Mouse (Mus musculus): ENCODE measurements around the gene Cyb561d2. TPM values are rescaled to one million over a fixed set of nuclear protein-coding genes. Genes with fewer than 3 reads are reported as not detected.
A peak's percentile ranks its signal among the peaks of the same experiment; 100 is the strongest.
"Not testable (repeated sequence)": the region's sequence is repeated elsewhere in the genome, so short reads cannot be mapped to it uniquely, and the experiment has no call there.

The Cyb561d2 gene
- polyA plus RNA-seq, 1 experiment from 2014 or later = 21.9 TPM

DNA sequence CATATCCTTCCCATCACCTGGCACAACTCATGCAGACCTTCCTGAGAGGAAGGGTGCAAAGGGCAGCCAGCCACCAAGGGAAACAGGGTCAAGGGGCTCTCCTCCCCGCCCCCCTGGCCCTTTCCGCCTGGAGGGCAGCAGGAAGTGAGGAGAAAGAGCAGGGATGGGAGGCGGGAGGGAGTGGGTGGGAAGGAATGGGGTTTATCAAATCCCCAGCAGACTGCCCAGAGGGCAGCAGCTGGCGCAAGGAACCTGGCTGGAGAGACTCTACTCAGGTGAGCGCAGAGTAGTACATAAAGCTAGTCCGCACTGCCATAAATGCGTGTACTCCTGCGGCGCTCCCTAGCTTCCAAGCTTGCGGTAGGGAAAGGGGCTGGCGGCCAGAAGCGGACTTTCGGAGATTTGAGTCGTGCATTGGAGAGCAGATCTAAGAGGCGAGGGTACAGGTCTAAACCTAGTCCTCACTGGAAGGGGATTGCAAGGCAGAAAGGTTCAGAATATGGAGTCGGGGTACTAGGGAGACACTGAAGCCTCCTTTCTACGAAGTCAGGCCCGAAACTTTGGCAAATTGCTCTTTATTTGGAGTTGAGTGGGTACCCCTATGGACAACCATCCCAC, 25.8 kb upstream of the Cyb561d2 start, which contains the start of gene Hyal2:
Gene Hyal2 (plus strand): TSS at position 244 of the 618 bp plus-strand sequence.
- 7% methylated on average over 18 of the region's 18 CpGs for WGBS

DNA sequence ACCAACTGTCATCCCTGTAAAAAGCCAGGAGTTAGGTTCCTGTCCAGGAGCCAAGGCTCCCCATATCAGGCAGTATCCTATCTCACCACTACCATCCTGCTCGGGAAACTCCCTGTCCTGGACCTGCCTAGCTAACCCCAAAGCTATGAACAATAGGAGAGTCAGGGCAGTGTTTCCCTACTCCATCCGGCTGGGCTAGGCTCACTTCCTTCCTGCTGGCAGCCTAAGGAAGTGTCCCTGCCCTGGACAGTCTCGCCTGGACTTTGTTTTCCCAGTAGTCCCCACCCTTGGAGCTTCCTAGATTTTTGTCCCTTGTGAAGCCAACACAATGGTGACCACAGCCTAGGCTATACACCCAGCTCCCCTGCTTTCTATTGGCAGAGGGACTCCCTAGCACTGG, 24.9 kb upstream of the Cyb561d2 start:
- Histone ChIP-seq H3K9me3 (ENCODE audit: control insufficient read depth, low read length) (no peaks in the 10 kb centered on the region), H3K4me2 (ENCODE audit: low read depth) (no peak overlapping the region), H3K4me1 (ENCODE audit: control insufficient read depth, insufficient read depth, low read length) (peaks cover 31% of the 10 kb centered on the region), H3K4me3 (ENCODE audit: low read depth, low read length) (no peak overlapping the region), H3K27me3 (ENCODE audit: control insufficient read depth, insufficient read depth, low read length) (no peaks in the 10 kb centered on the region), H3K36me3 (ENCODE audit: control insufficient read depth, insufficient read depth, low read length) (peaks cover 6% of the 10 kb centered on the region; the same call in 1 of the 2 replicates), H3K27ac (ENCODE audit: low read depth, low read length) (no peak overlapping the region), H3K9ac (ENCODE audit: low read length) (no peak overlapping the region)
- ATAC-seq (ENCODE audit: insufficient read depth, low FRiP score, low TSS enrichment) (no peak), DNase-seq (ENCODE audit: low spot score) (no peak)
- 82% methylated on average over 3 of the region's 3 CpGs for WGBS

More for the DNA sequence above, 25.8 kb upstream of the Cyb561d2 start, which contains the start of gene Hyal2:
- Histone ChIP-seq H3K9me3 (ENCODE audit: control insufficient read depth, low read length) (no peaks in the 10 kb centered on the region), H3K9ac (ENCODE audit: low read length) (peak within 1 kb of the TSS; percentile 79), H3K36me3 (ENCODE audit: control insufficient read depth, insufficient read depth, low read length) (peaks cover 13% of the 10 kb centered on the region; the same call in 1 of the 2 replicates), H3K4me1 (ENCODE audit: control insufficient read depth, insufficient read depth, low read length) (peaks cover 31% of the 10 kb centered on the region), H3K27ac (ENCODE audit: low read depth, low read length) (peak within 1 kb of the TSS; percentile 54), H3K27me3 (ENCODE audit: control insufficient read depth, insufficient read depth, low read length) (no peaks in the 10 kb centered on the region), H3K4me2 (ENCODE audit: low read depth) (peak within 1 kb of the TSS; percentile 74), H3K4me3 (ENCODE audit: low read depth, low read length) (peak within 1 kb of the TSS; percentile 76)
- DNase-seq (ENCODE audit: low spot score) = no peak
- ATAC-seq (ENCODE audit: insufficient read depth, low FRiP score, low TSS enrichment) = no peak

DNA sequence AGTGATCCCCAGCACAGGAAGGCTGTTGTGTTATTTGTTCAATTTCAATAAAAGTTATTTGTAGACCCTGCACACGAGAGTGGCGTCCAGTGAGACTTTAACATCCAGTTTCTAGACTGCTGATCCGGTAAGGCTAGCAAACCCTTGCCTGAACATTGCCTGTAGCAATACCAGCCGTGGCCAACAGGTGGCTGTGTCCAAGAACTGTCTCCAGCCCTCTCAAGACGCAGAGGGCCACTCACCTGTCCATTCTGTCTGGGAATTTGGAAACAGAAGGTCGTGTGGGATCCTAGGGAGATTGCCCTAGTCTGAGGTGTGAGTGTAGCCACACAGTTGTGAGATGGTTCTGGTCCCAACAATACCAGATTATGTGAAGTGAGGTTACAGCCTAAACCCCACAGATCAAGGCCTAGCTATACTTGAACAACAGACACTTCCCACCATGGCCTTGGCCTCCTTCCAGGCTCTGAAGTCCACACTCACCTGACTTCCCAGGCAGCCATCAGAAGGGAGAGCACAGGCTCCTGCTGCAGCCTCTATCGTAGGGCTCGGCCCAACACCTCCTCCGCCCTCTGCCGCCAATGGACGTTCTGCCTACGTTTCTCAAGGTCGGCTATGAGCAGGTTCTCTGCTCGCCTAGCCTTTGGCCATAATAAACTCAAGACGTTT, 24.2 kb upstream of the Cyb561d2 start:
- Histone ChIP-seq H3K4me1 (ENCODE audit: control insufficient read depth, insufficient read depth, low read length) (peaks cover 27% of the 10 kb centered on the region), H3K4me2 (ENCODE audit: low read depth) (peak overlapping the region; percentile 12; the same call in 1 of the 2 replicates), H3K9me3 (ENCODE audit: control insufficient read depth, low read length) (no peaks in the 10 kb centered on the region), H3K27me3 (ENCODE audit: control insufficient read depth, insufficient read depth, low read length) (no peaks in the 10 kb centered on the region), H3K27ac (ENCODE audit: low read depth, low read length) (no peak overlapping the region), H3K4me3 (ENCODE audit: low read depth, low read length) (no peak overlapping the region), H3K36me3 (ENCODE audit: control insufficient read depth, insufficient read depth, low read length) (peaks cover 8% of the 10 kb centered on the region), H3K9ac (ENCODE audit: low read length) (no peak overlapping the region)
- ATAC-seq (ENCODE audit: insufficient read depth, low FRiP score, low TSS enrichment) (no peak), DNase-seq (ENCODE audit: low spot score) (peak; percentile 78)
- WGBS = 63% methylated on average over 15 of the region's 15 CpGs

DNA sequence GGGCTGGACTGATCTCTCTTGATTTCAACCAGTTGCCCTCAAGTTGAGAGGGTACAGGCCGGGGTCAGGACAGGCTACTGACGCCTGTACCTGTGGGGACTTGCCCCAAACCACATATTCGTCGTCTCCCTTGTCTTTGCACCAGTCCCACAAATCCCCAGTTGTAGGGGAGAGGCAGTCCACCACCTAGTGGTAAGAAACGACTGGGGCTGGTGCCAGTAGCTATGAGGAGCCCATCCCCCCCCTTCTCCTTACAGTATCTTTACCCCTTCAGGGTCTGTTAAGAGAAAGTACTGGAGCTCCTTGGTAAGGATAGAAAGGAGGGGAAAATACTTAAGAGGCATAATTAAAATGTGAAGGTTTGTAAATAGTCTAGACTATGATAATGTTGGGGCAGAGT, 23.6 kb upstream of the Cyb561d2 start:
- peaks cover 20% of the 10 kb centered on the region for H3K4me1 ChIP-seq (ENCODE audit: control insufficient read depth, insufficient read depth, low read length)
- not testable (repeated sequence) for H3K36me3 ChIP-seq (ENCODE audit: control insufficient read depth, insufficient read depth, low read length); H3K4me3 ChIP-seq (ENCODE audit: low read depth, low read length); H3K27ac ChIP-seq (ENCODE audit: low read depth, low read length); H3K9ac ChIP-seq (ENCODE audit: low read length); H3K4me2 ChIP-seq (ENCODE audit: low read depth); H3K9me3 ChIP-seq (ENCODE audit: control insufficient read depth, low read length); ATAC-seq (ENCODE audit: insufficient read depth, low FRiP score, low TSS enrichment); H3K27me3 ChIP-seq (ENCODE audit: control insufficient read depth, insufficient read depth, low read length); DNase-seq (ENCODE audit: low spot score)
- 52% methylated on average over 5 of the region's 5 CpGs for WGBS

DNA sequence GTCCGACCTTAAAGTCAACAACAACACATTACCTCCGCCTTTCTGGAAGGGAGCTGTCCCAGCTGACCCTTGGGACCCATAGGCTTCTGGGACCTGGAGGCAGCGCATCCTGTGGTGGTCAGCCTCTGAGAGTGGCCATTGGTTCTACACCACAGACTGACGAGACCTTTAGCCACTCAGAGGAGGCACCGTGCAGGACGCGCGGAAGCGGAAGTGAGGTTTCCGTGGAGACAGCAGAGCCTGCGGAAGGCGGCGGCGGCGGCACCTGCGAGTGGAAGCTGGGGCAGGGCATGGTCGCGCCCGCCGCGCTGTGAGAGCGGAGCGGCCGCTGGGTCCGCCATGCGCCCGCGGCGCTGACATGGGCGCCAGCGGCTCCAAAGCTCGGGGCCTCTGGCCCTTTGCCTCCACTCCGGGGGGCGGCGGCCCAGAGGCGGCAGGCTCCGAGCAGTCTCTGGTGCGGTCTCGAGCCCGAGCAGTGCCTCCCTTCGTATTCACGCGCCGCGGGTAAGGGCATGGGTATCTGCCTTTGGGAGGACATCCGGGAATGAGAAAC, 21.1 kb upstream of the Cyb561d2 start, which contains the start of gene Tusc2:
Gene Tusc2 (plus strand): TSS at position 227 of the 553 bp plus-strand sequence.
- WGBS = 0% methylated on average over 42 of the region's 46 CpGs
- peak within 1 kb of the TSS; percentile 93 for H3K4me3 ChIP-seq (ENCODE audit: low read depth, low read length)
- no peaks in the 10 kb centered on the region for H3K9me3 ChIP-seq (ENCODE audit: control insufficient read depth, low read length)
- peaks cover 14% of the 10 kb centered on the region for H3K4me1 ChIP-seq (ENCODE audit: control insufficient read depth, insufficient read depth, low read length)
- peak; percentile 93 for ATAC-seq (ENCODE audit: insufficient read depth, low FRiP score, low TSS enrichment)
- H3K9ac ChIP-seq (ENCODE audit: low read length) = peak within 1 kb of the TSS; percentile 81
- no peaks in the 10 kb centered on the region for H3K27me3 ChIP-seq (ENCODE audit: control insufficient read depth, insufficient read depth, low read length)
- H3K36me3 ChIP-seq (ENCODE audit: control insufficient read depth, insufficient read depth, low read length) = peaks cover 16% of the 10 kb centered on the region
- H3K4me2 ChIP-seq (ENCODE audit: low read depth) = peak within 1 kb of the TSS; percentile 83
- DNase-seq (ENCODE audit: low spot score) = peak; percentile 91
- H3K27ac ChIP-seq (ENCODE audit: low read depth, low read length) = peak within 1 kb of the TSS; percentile 42; the same call in 1 of the 2 replicates

DNA sequence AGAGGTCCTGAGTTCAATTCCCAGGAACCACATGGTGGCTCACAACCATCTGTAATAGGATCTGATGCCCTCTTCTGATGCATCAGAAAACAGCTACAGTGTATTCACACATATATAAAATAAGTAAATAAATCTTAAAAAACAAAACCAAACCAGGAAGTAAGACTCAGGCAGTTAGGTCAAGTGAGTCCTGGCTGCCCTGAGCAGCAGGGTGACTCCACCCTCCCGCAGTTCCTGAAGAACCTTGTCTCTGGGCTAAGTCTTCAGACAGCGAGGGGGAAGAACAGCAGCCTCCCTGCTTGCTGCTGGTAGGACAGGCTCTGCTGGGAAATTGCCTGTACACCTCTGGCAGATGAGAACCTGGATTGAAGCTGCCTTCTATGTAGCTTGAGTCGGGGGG, 14.4 kb upstream of the Cyb561d2 start:
- H3K27ac ChIP-seq (ENCODE audit: low read depth, low read length) = no peak overlapping the region
- ATAC-seq (ENCODE audit: insufficient read depth, low FRiP score, low TSS enrichment) (no peak), DNase-seq (ENCODE audit: low spot score) (no peak)
- peaks cover 13% of the 10 kb centered on the region for H3K27me3 ChIP-seq (ENCODE audit: control insufficient read depth, insufficient read depth, low read length)
- peak overlapping the region; percentile 92; the same call in 1 of the 2 replicates for H3K4me2 ChIP-seq (ENCODE audit: low read depth)
- no peaks in the 10 kb centered on the region for H3K9me3 ChIP-seq (ENCODE audit: control insufficient read depth, low read length)
- H3K4me1 ChIP-seq (ENCODE audit: control insufficient read depth, insufficient read depth, low read length) = peaks cover 27% of the 10 kb centered on the region
- H3K36me3 ChIP-seq (ENCODE audit: control insufficient read depth, insufficient read depth, low read length) = peaks cover 22% of the 10 kb centered on the region
- WGBS = 81% methylated on average over 3 of the region's 3 CpGs
- peak overlapping the region; percentile 2; the same call in 1 of the 2 replicates for H3K4me3 ChIP-seq (ENCODE audit: low read depth, low read length)
- no peak overlapping the region for H3K9ac ChIP-seq (ENCODE audit: low read length)

DNA sequence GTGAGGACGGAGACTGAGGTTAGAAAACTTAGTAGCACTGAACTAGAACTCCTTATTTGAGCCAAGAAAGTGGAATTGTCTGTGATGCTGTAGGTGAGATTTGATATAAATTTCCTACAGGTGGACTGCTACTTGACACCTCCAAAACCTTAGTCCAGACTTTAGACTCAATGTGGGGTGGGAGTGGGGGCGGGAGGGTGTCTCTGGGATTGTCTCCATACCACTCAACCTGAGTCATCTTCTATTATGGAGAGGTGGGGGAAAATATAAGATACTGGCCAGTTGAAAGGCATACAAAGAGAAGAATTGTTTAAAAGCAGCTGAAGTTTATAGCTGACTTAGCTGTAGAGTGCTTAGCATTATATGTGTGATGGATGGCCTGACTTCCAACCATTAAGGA, 13.7 kb upstream of the Cyb561d2 start:
- Histone ChIP-seq H3K9me3 (ENCODE audit: control insufficient read depth, low read length) (no peaks in the 10 kb centered on the region), H3K4me1 (ENCODE audit: control insufficient read depth, insufficient read depth, low read length) (peaks cover 31% of the 10 kb centered on the region), H3K36me3 (ENCODE audit: control insufficient read depth, insufficient read depth, low read length) (peaks cover 15% of the 10 kb centered on the region), H3K27me3 (ENCODE audit: control insufficient read depth, insufficient read depth, low read length) (peaks cover 19% of the 10 kb centered on the region), H3K27ac (ENCODE audit: low read depth, low read length) (no peak overlapping the region), H3K4me2 (ENCODE audit: low read depth) (peak overlapping the region; percentile 92), H3K9ac (ENCODE audit: low read length) (peak overlapping the region; percentile 82), H3K4me3 (ENCODE audit: low read depth, low read length) (peak overlapping the region; percentile 80)
- 56% methylated on average over 2 of the region's 2 CpGs for WGBS
- ATAC-seq (ENCODE audit: insufficient read depth, low FRiP score, low TSS enrichment) (no peak), DNase-seq (ENCODE audit: low spot score) (no peak)

DNA sequence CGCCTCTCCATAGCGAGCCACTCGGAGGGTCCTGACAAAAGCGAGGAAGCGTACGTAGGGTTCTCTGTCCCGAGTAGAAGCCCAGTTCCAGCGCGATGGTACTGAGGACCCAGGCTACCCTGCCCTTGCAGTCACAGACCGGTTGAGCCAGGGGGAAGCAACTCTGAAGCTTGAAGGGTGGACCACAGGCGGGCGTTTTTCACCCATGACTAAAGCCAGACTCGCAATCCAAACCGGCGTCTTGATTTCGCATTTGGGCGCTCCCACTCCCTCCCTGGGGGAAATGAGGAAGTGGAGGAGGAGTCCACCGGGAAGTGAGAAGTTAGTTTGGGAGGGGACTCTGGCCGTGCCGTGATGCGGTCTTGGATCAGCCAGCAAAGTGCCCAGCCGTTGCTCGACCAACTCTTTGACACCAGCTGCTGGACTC, 13.1 kb upstream of the Cyb561d2 start:
- peak overlapping the region; percentile 92 for H3K4me2 ChIP-seq (ENCODE audit: low read depth)
- under 1% methylated on average over 23 of the region's 23 CpGs for WGBS
- peaks cover 15% of the 10 kb centered on the region for H3K36me3 ChIP-seq (ENCODE audit: control insufficient read depth, insufficient read depth, low read length)
- peak overlapping the region; percentile 88 for H3K27ac ChIP-seq (ENCODE audit: low read depth, low read length)
- DNase-seq (ENCODE audit: low spot score) (peak; percentile 50), ATAC-seq (ENCODE audit: insufficient read depth, low FRiP score, low TSS enrichment) (peak; percentile 35; the same call in 1 of the 2 replicates)
- H3K4me1 ChIP-seq (ENCODE audit: control insufficient read depth, insufficient read depth, low read length) = peaks cover 31% of the 10 kb centered on the region
- peak overlapping the region; percentile 80 for H3K4me3 ChIP-seq (ENCODE audit: low read depth, low read length)
- H3K27me3 ChIP-seq (ENCODE audit: control insufficient read depth, insufficient read depth, low read length) = peaks cover 26% of the 10 kb centered on the region
- no peaks in the 10 kb centered on the region for H3K9me3 ChIP-seq (ENCODE audit: control insufficient read depth, low read length)
- peak overlapping the region; percentile 82 for H3K9ac ChIP-seq (ENCODE audit: low read length)
